Mouse (Mus musculus): ENCODE data around the gene Gm17455.
A peak's percentile ranks its signal among the peaks of the same experiment; 100 is the strongest.

Gm17455 gene

DNA sequence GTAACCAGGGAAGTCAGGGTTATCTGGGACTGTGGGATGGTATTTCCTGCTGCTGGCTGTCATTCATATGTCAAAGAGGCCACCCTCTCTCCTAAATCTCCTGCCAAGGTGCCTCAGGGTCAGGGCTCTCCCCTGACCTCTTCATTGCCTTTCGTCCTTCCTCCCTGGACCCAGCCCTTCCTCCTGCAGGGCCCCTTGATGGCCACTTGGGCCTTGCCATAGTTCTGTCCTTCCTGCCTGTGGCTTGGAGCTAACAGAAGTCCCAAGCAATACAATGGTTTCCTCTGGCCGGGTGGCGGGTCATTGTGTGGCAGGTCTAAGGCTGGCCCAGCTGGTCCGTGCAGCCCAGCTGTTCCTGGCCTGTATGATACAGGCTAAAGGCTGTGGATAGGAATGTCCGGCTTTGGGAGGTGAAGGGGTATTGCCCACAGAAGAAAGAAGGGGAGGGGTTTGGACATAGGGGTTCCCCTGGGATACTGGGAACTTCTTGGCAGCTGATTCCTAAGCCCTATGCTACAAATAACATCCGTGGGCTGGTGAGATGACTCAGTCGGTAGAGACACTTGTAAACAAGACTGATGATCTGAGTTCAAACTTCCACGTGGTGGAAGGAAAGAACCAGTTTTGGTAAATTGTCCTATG is 25.5 kb upstream of the Gm17455 start:
- DNase-seq (ENCODE audit: low read depth, low spot score) = no peak

DNA sequence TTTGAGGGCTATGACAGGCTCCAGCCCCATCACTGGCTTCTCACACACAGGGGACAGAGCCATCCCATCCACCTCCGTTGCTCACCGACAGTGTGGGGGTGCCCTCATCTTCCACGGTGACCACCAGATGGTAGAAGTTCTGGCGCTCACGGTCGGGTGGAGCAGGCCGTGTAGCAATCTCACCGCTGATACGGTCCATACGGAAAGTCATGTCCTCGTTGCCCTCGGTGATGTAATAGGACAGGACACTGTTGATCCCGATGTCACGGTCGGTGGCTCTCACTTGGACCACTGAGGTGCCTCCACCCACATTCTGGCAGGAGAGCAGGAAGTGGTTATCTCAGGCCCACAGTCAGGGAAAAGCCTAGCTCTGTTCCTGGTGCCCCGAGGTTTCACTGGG is 22.8 kb upstream of the Gm17455 start:
- no peak for DNase-seq (ENCODE audit: low read depth, low spot score)

DNA sequence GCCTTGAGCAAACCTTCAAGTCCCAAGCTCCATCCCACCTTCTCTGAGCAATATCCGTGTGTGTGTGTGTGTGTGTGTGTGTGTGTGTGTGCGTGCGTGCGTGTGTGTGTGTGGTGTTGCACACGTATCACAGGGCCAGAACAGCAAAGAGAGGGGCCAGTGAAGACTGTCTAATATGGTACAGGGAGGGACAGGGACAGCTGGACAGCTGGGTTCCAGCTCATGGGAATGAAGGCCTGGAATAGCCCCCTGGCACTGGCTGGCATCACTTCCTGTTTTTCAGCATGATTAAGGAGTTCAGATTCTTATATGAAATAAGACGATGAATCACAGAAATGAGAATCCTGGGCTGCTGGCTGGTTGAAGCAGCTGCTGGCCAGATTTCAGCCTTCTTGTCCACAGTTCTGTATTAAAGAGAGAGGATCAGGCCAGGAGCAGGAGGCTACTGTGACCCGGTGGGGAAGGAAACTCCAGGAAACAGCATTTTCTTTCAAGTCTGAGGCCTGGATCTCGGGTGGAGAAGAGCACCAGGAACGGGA is 20.0 kb upstream of the Gm17455 start:
- DNase-seq (ENCODE audit: low read depth, low spot score) = no peak

DNA sequence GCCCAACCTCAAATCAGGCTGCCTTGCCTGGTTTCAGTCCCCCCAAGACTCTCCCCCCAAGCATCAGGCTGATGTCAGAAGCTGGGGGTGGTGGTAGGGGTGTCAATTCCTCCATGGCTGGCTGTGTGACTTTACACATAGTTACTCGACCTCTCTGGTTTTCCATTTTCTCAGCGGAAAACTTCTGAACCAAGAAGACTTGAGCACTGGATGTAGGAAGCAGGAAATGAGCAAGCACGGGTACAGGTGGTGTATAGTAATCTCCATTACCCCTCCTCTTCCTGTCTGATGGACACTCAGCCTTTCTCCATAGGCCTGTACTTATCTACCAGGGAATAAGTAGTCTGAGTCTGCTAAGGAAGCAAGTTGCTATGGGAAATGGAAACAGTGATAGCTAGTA is 19.3 kb upstream of the Gm17455 start:
- no peak for DNase-seq (ENCODE audit: low read depth, low spot score)

DNA sequence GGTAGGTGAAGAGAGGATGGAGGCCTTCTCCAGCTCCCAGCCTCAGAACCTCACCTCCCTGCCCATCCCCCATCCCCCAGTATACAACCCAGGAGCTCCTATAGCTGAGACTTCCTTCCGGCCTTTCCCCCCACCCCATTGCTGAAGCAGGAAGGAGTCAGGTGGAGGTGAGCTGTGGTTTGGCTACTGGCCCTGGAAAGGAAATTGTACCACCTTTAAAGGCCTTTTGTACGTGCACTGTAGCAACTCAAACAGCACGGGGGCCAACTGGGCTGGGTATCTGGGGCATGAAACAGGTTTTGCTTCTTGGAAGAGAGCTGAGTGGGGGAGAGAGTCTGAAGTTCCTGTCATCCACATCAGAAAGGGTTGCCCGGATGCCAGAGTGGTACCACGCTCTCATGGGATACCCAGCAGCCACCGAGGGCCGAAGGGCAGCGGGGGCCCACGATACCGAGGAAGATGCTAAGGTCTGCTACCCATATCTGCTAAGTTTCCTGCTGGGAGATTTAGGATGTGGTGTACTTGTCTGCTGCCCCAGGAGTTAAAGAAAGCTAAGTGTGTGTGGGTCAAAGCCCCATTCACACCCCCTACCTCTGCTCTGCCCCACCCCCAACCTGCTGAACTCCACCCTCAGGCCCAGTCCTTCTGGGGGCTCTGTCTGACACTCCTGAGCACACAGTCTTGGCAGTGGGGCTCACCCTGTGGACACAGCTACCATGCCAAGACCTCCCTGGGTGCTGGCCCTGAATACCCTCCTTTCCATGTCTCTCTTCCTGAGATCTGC is 18.2 kb upstream of the Gm17455 start:
- no peak for DNase-seq (ENCODE audit: low read depth, low spot score)

DNA sequence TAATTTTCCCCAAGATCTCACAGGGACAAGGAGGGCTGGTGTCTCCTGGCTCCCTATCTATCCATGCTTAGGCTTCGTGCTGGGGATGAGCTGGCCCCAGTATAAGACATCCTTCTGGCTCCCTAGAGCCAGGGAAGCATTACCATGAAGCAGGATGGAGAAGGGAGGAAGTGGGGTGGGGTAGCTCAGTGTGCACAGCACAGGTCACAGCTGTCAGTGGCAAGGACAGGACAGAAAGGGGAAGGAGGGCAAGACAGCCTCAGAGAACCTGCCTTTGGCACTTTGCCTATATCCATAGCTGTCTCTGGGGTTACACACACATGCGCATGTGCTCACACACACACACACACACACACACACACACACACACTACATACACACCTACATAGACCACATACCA is 11.2 kb upstream of the Gm17455 start:
- DNase-seq (ENCODE audit: low read depth, low spot score) = no peak

- no peak for DNase-seq (ENCODE audit: low read depth, low spot score)
Measured at GRCm38 (mm10) chr10:60389447-60389865, 10.1 kb upstream of the Gm17455 start.

DNA sequence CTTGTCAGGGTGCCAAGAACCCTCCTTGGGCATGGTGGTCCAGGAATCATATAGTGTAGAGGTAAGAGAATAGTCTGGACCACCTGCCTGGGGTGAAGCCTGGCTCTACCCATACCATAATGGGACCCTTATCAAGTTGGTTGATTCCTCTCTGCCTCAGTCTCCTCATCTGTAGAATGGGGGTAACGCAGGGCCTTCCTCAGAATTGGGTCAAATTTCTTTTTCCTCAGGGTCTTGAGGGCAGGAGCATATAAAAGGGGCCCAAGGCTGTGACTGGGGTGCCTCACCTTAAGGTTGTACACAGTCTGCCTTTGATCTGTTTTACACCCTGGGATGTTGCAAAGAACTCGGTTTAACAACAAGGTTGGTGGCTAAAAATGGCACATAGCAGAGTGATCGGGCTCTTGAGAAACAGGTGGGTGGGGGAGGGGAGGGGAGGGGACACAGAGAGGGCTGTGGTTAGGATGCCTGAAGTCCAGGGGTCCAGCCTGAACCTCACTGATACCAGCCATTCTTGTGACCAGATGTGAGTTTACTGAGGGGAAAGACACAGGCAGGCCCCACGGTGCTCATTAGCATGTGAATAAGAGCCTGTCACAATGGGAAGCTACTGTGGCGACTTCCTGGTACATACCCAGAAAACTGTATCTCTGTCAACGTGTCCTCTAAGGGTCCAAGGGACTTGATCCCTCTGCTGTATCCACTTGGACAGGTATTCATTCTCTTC is 9.2 kb upstream of the Gm17455 start:
- no peak for DNase-seq (ENCODE audit: low read depth, low spot score)

GRCm38 (mm10) chr10:60390904-60391420 is 8.6 kb upstream of the Gm17455 start:
- no peak for DNase-seq (ENCODE audit: low read depth, low spot score)

GRCm38 (mm10) chr10:60391661-60392060 is 7.9 kb upstream of the Gm17455 start:
- DNase-seq (ENCODE audit: low read depth, low spot score) = no peak

DNA sequence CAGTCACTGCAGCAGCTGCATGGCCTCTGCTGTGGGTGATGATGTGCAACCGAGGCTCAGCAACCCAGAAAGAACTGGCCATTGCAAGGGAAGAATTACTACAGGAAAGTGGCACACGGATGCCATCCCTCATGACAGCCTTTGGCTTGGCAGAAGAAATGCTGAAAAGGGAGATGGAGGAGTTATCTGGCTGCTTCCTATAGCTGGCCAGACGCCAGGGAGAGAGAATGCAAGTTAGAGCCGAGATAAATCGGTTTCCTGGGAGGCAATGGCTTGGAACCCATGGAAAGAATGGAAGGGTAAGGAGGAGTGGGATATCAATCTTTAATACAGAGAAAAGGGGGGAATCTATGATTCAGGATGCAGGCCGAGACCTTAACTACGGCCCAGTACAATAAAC is 4.6 kb upstream of the Gm17455 start:
- DNase-seq (ENCODE audit: low read depth, low spot score) = no peak

GRCm38 (mm10) chr10:60395605-60396004 is 3.9 kb upstream of the Gm17455 start:
- DNase-seq (ENCODE audit: low read depth, low spot score) = no peak

DNA sequence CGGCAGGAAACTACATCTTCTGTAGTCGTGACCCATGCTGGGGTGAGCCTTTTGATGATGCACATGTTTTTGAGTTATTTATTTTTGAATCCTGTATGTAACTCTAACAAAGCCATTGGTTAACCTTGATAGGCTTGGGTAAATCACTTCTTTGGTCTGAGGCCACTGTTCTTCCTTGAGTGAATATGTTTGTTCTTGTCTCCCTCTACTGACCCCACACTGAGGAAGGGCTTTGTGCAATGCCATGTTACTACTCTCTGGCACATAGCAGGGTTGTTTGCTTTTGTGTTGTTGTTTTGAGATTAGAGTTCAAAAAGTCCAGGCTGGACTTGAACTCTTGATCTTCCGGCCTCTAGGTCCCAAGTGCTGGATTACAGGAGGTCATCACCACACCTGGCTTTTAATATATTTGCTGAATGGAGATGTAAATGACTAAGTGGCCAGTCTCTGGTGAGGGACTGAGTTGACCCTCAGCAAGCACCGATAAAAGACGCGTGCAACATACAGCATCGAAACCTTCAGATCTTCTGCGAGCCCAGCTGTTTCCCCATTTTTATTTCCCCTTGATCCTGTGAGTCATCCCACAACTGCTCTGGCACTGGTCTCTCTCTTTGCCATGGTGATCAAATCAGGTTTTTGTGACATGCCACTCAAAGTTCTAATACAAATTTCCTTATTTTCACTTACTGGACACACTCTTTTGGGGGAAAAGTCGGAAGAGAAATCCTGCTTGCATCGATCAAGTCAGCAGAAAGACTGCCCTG is 1.3 kb upstream of the Gm17455 start:
- no peak for DNase-seq (ENCODE audit: low read depth, low spot score)

DNA sequence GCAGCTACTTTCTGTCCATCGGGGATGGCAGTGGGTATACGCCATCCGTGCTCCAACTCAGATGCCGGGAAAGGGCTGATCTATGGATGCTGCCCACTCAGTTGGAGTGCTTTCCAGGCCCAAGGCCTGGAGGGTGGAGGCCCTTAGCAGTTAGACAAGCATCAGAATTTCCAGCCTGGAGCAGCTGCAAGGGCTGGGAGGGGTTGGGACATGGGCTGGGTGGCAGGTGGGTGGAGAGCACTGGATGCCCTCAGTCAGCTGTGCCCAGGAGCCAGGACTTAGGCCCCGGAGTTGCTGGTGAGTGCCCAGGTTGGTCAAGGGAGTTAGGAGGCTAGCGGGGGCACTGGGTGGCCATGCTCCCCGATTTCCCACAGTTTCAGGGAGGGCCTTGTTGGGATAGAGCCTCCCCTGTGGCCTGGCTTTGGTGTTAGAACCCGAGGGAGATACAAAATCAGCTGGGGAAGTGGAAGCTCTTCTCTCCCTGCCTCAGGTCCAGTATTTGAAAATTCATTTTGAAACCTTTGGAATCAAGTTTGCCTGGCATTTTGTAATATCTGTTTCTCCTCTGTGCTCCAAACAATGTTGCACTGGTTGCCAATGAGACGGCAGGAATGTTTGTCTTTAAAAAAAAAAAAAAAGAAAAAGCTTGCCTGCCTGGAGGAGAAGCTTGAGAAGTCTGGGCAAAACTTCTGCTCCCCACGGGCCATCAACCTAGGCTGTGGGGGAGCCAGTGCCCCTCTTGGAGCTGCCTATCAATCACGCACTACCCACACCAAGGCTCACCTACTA is 1.2 kb downstream of the Gm17455 start:
- DNase-seq (ENCODE audit: low read depth, low spot score) = no peak

DNA sequence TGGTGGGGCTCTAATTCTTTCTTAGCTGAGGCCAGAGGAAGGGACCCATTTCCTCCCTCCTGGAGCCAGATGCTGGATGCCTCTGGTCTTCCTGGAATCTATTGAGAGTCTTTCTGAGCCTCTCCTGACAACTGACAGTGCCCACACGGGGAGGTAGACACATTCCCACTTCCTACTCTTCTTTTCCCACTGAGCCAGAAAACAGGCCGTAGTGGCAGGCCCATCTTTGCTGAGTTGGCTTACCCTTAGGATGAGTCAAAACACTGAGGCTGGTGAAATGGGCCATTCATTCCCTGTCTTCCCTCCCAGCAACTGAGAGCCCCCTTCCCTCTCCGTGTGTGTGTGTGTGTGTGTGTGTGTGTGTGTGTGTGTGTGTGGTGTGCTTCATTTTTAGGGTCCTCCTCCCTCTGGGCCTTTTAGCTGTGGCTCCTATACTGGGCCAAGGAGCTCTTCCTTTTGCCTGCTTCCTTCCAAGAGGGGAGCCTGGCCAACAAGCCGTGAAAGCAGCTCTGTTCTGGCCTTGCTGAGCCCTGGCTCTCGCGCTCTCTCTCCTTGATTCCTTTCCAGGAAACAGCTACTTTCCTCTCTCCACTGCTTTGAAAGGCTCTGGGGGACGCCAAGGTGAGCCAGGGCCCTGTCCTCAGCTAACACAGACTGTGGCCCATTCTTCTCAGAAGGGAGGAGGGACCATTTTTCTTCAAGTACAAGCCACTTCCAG is 6.1 kb downstream of the Gm17455 start:
- no peak for DNase-seq (ENCODE audit: low read depth, low spot score)

DNA sequence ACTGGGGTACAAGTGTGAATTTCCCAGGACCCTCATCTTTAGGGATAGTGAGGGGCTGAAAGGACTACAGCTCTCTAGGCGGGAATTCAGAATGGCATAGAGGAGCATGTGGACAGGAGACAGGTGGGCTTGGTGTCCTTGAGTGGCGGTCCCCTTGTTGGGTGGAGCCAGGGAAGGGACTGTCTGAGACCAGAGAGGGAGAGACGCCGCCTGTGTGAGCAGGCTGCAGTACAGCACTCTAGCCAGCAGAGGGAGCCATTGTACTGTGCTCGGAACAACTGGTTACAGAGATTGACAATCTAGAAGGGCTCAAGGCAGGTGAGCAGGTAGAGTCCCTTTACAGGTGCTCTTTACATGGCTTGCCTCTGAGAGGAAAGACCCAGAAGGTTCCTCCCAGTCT is 8.3 kb downstream of the Gm17455 start:
- peak; percentile 71 for DNase-seq (ENCODE audit: low read depth, low spot score)

DNA sequence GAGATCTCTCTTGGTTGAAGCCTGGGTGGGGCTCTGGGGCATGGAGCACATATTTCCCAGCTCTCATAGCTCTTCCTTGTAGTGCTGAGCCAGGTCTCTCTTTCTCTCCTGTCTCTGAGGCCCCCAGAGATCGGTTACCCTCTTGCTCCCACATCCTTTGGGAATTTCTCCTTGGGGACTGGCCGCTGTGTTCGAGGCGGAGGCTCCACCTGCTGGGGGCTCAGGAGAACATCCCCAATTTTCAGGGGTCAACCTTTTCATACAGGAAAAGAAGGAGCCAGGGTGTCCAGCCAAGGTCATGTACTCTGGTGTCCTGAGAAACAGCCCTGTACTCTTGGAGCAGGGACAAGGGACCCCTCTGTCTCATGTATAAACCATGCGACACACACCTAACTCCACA is 12.3 kb downstream of the Gm17455 start:
- peak; percentile 30 for DNase-seq (ENCODE audit: low read depth, low spot score)

DNA sequence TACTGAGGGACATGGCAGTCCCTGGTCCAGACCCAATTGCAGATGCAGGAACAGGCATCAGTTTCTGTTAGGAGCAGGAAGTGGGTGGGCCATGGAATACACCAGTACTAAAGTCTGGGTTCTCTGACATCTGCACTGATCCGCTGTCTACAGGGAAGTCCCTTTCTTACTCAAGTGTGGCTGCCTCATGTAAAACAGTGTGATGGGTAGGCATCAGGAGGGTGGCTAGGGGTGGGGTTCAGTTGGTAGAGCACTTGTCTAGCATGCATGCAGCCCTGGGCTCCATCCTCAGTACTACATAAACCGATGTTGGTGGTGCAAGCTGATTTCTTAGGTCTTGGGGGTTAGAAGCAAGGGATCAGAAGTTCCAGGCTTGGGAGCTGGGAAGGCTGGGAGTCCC is 14.2 kb downstream of the Gm17455 start:
- DNase-seq (ENCODE audit: low read depth, low spot score) = no peak

DNA sequence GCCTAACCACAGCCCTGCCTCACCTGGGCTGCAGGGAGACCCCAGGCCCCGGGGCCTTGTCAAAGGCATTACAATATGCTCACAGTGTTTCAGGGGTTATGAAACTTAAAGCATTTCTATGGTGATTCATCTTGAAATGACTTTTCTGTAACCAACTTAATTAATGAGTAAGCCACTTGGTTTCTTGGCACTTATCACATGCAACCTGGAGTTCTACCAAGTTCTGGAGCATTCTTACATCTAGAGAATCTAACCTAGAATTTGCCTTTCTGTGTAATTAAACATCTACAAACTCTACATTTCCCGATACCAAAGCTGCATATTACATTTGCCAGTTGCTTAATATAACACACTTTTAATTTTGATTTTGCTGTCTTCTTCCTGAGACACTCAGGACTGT is 17.5 kb downstream of the Gm17455 start:
- DNase-seq (ENCODE audit: low read depth, low spot score) = no peak

DNA sequence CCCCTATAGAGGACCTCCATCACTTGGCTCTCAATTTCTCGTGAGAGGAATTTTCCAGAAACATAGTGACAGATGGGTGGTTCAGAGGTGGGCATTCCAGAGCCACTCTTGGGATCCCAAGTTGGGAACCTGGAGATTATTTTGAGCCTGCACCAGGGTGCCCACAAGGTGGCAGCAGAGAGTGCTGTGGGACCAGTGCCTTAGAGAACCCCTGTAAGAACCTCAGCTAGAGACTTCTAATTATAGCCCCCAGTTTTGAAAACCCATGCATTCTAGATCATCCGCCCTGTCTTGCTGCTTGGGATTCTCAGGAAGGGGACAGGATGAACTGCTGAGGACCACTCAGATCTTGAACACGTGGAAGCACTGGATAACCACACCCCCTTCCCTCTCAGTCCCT is 18.6 kb downstream of the Gm17455 start:
- DNase-seq (ENCODE audit: low read depth, low spot score) = peak; percentile 81
